Mouse (Mus musculus): ENCODE results near the gene Alpk1. TPM values are rescaled to one million over a fixed set of nuclear protein-coding genes. Genes with fewer than 3 reads are reported as not detected.

Alpk1 gene
- polyA plus RNA-seq, 1 experiment from 2014 or later = 0.99 TPM

GRCm38 (mm10) chr3:127642211-127642610, 138.1 kb downstream of the Alpk1 start:
- 9% methylated on average over 5 of the region's 5 CpGs for WGBS
- Histone ChIP-seq H3K4me3 (replicated peaks; ENCODE audit: low read length) (no peak overlapping the region), H3K9ac (replicated peaks; ENCODE audit: low read depth, low read length) (no peak overlapping the region), H3K9me3 (ENCODE audit: control insufficient read depth, low read length) (no peaks in the 10 kb centered on the region), H3K36me3 (ENCODE audit: control insufficient read depth, insufficient read depth) (no peaks in the 10 kb centered on the region), H3K27ac (ENCODE audit: low read length) (0 out of 2 replicates have a peak overlapping the region, but pooled peaks have one; percentile 38), H3K4me1 (replicated peaks; ENCODE audit: control insufficient read depth, insufficient read depth, low read length) (peaks cover 34% of the 10 kb centered on the region), H3K4me2 (ENCODE audit: low read length) (no peak overlapping the region), H3K27me3 (replicated peaks; ENCODE audit: control insufficient read depth, insufficient read depth, low read length) (peaks cover 20% of the 10 kb centered on the region)
- no peak for ATAC-seq

DNA sequence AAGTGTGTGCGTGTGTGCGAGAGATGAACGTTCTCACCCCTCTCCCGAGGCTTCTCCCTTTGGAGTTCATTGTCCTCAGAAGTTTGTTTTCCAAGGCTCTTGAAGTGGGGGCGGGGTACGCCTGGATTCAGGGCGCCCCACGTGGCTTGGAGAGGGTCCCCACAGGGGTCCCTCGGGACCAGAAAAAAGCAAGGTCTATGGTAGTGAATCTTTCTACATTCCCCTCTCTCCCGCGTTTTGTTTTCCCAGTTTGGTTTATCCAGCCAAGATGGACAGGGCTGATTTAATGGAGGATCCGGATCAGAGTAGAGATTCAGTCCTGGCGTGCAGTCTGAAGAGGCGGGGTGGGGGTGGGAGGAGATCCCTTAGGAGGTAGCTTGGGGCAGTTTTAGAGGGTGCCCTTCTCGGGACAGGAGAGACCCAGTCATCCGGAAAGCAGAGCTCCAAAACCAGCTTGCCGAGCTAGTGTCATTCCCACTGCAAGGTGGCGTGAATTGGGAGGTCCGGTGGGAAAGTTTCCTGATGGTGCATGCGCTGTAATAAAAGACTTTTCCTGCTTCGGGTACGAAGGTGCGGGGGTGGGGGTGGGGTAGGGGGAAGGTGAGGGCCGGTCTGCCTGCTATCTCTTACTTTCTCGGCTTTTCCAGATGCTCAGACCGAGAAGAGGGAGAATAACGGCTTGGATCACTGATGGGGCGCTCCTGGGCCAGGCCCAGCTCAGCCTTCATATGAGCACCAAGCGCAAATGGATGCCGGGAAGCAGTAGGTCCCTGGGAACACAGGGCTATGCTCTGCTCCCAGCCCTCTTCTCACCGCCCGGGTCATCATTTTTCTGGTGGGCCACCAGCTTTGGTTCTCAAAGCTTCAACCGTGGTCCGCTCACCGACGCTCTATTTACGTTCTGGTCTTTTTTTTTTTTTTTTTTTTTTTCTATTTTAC, 139.3 kb downstream of the Alpk1 start:
- peaks cover 22% of the 10 kb centered on the region for H3K27me3 ChIP-seq (replicated peaks; ENCODE audit: control insufficient read depth, insufficient read depth, low read length)
- peak overlapping the region; percentile 27; the same call in 1 of the 2 replicates for H3K9ac ChIP-seq (replicated peaks; ENCODE audit: low read depth, low read length)
- peak; percentile 10 for ATAC-seq
- peaks cover 27% of the 10 kb centered on the region for H3K4me1 ChIP-seq (replicated peaks; ENCODE audit: control insufficient read depth, insufficient read depth, low read length)
- peak overlapping the region; percentile 11 for H3K4me3 ChIP-seq (replicated peaks; ENCODE audit: low read length)
- 7% methylated on average over 37 of the region's 37 CpGs for WGBS
- H3K36me3 ChIP-seq (ENCODE audit: control insufficient read depth, insufficient read depth) = no peaks in the 10 kb centered on the region
- no peaks in the 10 kb centered on the region for H3K9me3 ChIP-seq (ENCODE audit: control insufficient read depth, low read length)
- peak overlapping the region; percentile 42 for H3K4me2 ChIP-seq (ENCODE audit: low read length)
- peak overlapping the region; percentile 34; the same call in 1 of the 2 replicates for H3K27ac ChIP-seq (ENCODE audit: low read length)

DNA sequence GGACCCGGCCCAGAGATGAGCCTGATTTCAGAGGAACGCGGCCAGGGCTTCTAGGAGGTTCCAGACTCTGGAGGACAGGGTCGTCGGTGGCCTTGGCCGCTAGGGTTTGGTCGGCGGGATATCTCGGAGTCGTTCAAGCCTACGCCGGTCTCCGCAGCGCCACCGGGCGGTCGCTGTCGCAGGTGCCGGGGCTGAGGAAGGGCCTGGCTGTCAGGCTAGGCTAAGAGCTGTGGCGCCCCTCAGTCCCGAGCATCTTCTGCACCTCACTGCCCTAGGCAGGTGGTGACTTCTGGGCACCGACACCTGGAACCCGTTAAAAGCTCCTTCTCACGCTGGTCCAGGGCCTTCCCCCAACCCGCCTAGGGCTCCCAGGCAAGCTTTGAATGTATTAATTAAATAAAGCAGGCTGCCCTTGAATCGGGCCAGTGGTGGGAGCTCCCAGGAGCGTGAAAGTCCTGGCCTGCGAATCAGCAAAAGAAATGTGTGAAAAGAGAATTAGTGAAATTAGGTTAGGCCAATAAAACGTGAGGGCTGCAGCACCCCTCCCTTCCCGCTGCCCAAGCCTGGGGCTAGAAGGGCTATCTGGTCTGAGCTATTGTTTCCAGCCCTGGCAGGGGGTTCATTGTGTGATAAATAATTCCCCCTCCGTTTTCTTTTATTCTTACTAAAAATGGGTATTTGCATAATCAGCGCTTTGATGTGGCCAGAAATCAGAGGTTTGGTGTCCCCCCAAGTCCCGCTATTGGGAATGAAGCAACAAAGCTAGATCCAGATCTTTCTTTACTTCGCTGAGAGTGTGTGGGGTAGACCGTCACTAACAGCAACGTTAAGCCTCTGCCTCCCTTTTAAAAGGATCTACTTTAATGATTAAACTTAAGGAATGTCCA, 140.2 kb downstream of the Alpk1 start:
- Histone ChIP-seq H3K4me1 (replicated peaks; ENCODE audit: control insufficient read depth, insufficient read depth, low read length) (peaks cover 23% of the 10 kb centered on the region), H3K4me3 (replicated peaks; ENCODE audit: low read length) (no peak overlapping the region; the same call in 1 of the 2 replicates), H3K36me3 (ENCODE audit: control insufficient read depth, insufficient read depth) (no peaks in the 10 kb centered on the region), H3K27ac (ENCODE audit: low read length) (peak overlapping the region; percentile 34; the same call in 1 of the 2 replicates), H3K4me2 (ENCODE audit: low read length) (peak overlapping the region; percentile 42), H3K9me3 (ENCODE audit: control insufficient read depth, low read length) (no peaks in the 10 kb centered on the region), H3K27me3 (replicated peaks; ENCODE audit: control insufficient read depth, insufficient read depth, low read length) (peaks cover 25% of the 10 kb centered on the region), H3K9ac (replicated peaks; ENCODE audit: low read depth, low read length) (peak overlapping the region; percentile 10; the same call in 1 of the 2 replicates)
- ATAC-seq = peak; percentile 85
- under 1% methylated on average over 36 of the region's 36 CpGs for WGBS

GRCm38 (mm10) chr3:127634984-127635349, 145.4 kb downstream of the Alpk1 start:
- WGBS = 3% methylated on average over 3 of the region's 3 CpGs
- Histone ChIP-seq H3K4me2 (ENCODE audit: low read length) (peak overlapping the region; percentile 76), H3K9me3 (ENCODE audit: control insufficient read depth, low read length) (no peaks in the 10 kb centered on the region), H3K27me3 (replicated peaks; ENCODE audit: control insufficient read depth, insufficient read depth, low read length) (peaks cover 22% of the 10 kb centered on the region), H3K36me3 (ENCODE audit: control insufficient read depth, insufficient read depth) (no peaks in the 10 kb centered on the region), H3K27ac (ENCODE audit: low read length) (peak overlapping the region; percentile 93; the same call in 1 of the 2 replicates), H3K4me3 (replicated peaks; ENCODE audit: low read length) (peak overlapping the region; percentile 64), H3K9ac (replicated peaks; ENCODE audit: low read depth, low read length) (peak overlapping the region; percentile 72; the same call in 1 of the 2 replicates), H3K4me1 (replicated peaks; ENCODE audit: control insufficient read depth, insufficient read depth, low read length) (peaks cover 38% of the 10 kb centered on the region)
- no peak for ATAC-seq

GRCm38 (mm10) chr3:127634101-127634983, 146.0 kb downstream of the Alpk1 start:
- WGBS = under 1% methylated on average over 58 of the region's 58 CpGs
- H3K27ac ChIP-seq (ENCODE audit: low read length) = peak overlapping the region; percentile 93

GRCm38 (mm10) chr3:127633080-127634032, 147.0 kb downstream of the Alpk1 start, which contains the start of gene Neurog2:
Neurog2 (plus strand) TSS chr3:127633135.
- H3K27me3 ChIP-seq (replicated peaks; ENCODE audit: control insufficient read depth, insufficient read depth, low read length) = peaks cover 25% of the 10 kb centered on the region
- H3K36me3 ChIP-seq (ENCODE audit: control insufficient read depth, insufficient read depth) = no peaks in the 10 kb centered on the region
- peak within 1 kb of the TSS; percentile 76 for H3K4me2 ChIP-seq (ENCODE audit: low read length)
- H3K9me3 ChIP-seq (ENCODE audit: control insufficient read depth, low read length) = no peaks in the 10 kb centered on the region
- under 1% methylated on average over 87 of the region's 92 CpGs for WGBS
- ATAC-seq = peak; percentile 44
- H3K4me1 ChIP-seq (replicated peaks; ENCODE audit: control insufficient read depth, insufficient read depth, low read length) = peaks cover 34% of the 10 kb centered on the region
- peak within 1 kb of the TSS; percentile 64 for H3K4me3 ChIP-seq (replicated peaks; ENCODE audit: low read length)
- H3K9ac ChIP-seq (replicated peaks; ENCODE audit: low read depth, low read length) = peak within 1 kb of the TSS; percentile 72
- peak within 1 kb of the TSS; percentile 93 for H3K27ac ChIP-seq (ENCODE audit: low read length)

More at GRCm38 (mm10) chr3:127634101-127634983, 146.0 kb downstream of the Alpk1 start:
- peak; percentile 82 for ATAC-seq
- H3K9ac ChIP-seq (replicated peaks; ENCODE audit: low read depth, low read length) = peak overlapping the region; percentile 72
- peaks cover 32% of the 10 kb centered on the region for H3K4me1 ChIP-seq (replicated peaks; ENCODE audit: control insufficient read depth, insufficient read depth, low read length)
- peak overlapping the region; percentile 76 for H3K4me2 ChIP-seq (ENCODE audit: low read length)
- H3K4me3 ChIP-seq (replicated peaks; ENCODE audit: low read length) = peak overlapping the region; percentile 64
- no peaks in the 10 kb centered on the region for H3K36me3 ChIP-seq (ENCODE audit: control insufficient read depth, insufficient read depth)
- no peaks in the 10 kb centered on the region for H3K9me3 ChIP-seq (ENCODE audit: control insufficient read depth, low read length)
- H3K27me3 ChIP-seq (replicated peaks; ENCODE audit: control insufficient read depth, insufficient read depth, low read length) = peaks cover 25% of the 10 kb centered on the region

DNA sequence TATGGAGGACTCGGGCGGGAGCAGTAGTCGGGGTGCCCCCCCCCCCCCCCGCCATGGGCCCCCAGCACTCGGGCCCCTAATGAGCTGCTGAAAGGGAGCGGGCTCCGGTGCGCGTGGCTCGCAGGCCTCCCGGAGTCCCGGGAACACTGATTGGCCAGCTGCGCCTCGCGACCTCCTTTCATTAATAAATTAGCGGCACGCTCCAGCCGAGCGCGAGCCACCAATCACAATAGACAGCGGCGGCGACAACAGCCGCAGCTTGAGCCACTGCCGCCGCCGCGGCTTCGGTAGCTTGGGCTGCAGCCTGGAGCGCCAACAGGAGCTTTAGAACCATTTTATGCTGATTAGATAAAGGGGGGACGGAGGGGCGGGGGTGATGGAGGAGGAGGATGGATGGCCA, 147.8 kb downstream of the Alpk1 start:
- H3K27ac ChIP-seq (ENCODE audit: low read length) = peak overlapping the region; percentile 93
- no peaks in the 10 kb centered on the region for H3K36me3 ChIP-seq (ENCODE audit: control insufficient read depth, insufficient read depth)
- peak; percentile 69 for ATAC-seq
- peak overlapping the region; percentile 72 for H3K9ac ChIP-seq (replicated peaks; ENCODE audit: low read depth, low read length)
- under 1% methylated on average over 32 of the region's 32 CpGs for WGBS
- peaks cover 42% of the 10 kb centered on the region for H3K4me1 ChIP-seq (replicated peaks; ENCODE audit: control insufficient read depth, insufficient read depth, low read length)
- H3K4me3 ChIP-seq (replicated peaks; ENCODE audit: low read length) = peak overlapping the region; percentile 64
- H3K4me2 ChIP-seq (ENCODE audit: low read length) = peak overlapping the region; percentile 76
- no peaks in the 10 kb centered on the region for H3K9me3 ChIP-seq (ENCODE audit: control insufficient read depth, low read length)
- H3K27me3 ChIP-seq (replicated peaks; ENCODE audit: control insufficient read depth, insufficient read depth, low read length) = peaks cover 20% of the 10 kb centered on the region

All from forebrain, embryonic 16.5 days (tissue).